Mouse (Mus musculus): ENCODE data around the gene Sorbs1.

Sorbs1 gene

DNA sequence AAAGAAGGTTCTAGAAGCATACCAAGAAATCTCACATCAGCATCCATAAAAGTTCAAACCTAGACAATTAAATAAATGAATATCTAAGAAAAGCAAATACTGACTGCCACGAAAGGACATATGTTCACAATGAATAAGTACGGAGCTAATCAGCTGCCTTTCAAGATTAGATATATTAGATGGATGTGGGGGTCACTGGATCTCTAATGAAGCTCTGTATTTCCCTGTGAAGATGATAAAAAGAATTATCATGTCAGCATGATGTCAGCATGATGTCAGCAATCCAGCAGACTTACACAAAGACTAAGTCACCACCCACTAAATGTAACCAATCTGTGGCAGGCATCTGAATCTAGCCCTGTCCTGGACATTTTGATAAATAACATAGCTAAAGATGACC is 77.8 kb downstream of the Sorbs1 start:
- no peak for DNase-seq

- DNase-seq: no peak
Measured at GRCm38 (mm10) chr19:40435045-40435444, 78.5 kb downstream of the Sorbs1 start.

DNA sequence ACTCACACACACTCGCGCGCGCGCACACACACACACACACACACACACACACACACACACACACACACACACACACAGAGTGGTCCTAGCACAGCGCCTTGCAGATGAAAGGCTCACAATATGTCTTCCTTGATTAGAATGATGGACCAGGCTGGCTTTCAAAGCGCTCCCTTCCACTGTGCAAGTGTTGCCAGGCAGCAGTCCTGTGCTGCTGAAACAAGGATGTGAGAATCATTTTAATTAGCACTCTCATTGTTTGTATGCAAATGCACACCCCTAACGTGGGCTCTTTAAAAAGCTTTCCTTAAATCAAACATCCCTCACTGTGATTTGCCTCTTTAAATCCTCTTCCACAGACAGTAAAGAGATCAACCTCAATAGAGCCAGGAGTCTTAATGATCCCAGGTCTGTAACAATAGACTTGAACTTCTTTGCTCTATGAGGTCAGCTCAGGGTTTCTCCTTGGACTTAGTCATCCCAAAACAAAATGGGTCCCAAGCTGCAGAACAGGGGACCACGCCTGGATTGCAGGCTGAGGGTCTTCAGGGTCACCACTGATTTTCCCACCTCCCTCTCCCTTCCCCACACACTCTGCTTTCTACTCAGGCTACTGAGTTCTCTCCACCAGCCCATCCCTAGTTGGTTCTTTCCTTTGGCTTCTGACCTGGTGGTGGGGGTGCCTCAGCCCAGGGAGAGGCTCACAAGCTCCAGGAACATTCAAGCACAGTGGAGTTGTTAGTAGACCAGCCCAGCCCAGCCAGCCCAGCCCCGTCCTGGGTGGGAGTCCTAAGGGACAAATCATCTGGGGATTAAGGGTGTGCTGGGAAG is 79.3 kb downstream of the Sorbs1 start:
- DNase-seq: no peak

DNA sequence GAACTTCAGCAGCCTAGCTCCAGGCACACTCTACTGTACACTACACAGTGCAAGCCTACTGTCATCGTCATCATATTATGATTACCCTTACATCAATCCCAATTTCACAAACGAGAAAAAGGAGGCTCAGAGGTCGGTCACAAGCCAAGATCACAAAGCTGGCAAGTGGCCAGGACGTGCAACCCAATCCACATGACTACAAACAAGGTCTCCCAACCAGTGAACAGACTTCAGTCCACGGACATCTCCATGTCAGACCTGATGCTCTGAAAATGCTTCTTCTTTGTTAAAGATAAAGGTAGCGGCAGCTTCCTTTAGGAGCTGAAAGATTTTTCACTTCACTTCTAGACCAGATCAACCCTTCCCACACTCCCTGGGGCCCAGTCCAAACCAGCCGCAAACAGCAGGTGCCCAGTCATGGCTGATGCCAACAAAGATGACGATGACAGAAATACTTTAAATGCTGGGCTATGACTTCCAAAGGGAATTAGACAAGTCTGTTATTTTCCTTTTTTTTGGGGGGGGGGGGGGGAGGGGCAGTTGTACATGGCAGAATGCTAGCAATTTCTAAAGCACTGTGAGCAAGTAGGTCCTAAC is 80.2 kb downstream of the Sorbs1 start:
- no peak for DNase-seq

- DNase-seq: no peak
Measured at GRCm38 (mm10) chr19:40431969-40432368, 81.6 kb downstream of the Sorbs1 start.

GRCm38 (mm10) chr19:40429572-40429971 is 84.0 kb downstream of the Sorbs1 start:
- no peak for DNase-seq

- DNase-seq: no peak
Measured at GRCm38 (mm10) chr19:40429169-40429568, 84.4 kb downstream of the Sorbs1 start.

DNA sequence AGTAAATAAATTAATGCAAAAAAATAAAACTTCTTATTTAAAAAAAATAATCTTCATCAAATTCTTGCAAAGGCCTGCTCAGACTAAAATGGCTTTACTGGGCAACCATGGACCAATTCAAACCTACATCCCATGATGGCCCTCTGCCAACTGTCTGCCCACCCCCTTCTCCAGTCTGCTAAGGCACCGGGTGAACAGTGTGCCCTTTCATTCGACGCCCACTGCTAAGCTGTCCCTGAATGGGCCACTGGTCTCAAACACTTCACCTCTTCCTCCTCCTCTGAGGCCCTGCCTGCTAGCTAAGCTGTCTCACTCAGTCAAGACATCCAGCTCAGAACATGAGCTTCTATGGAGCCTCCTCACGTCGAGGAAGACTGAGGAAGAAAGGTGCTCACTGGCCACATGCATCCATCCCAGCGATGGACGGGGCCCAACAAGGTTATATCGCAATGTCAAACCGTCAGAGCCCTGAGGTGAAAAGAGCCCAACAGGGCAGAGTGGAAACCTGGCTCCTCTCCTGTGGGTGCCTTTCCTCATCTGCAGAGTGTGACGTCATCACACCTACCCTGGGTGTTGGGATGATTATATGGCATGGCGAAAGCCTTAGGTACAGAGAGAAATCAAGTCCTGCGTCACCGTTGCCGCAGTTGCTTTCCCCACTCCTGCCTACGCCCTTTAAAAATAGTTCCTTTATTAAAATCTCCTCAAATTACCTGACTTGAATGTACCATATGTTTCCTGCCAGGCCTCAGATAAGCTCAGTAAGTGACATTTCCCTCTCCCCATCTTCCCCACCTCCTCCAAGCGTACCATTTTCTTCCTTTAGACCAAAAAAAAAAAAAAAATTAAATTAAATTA is 87.2 kb downstream of the Sorbs1 start:
- no peak for DNase-seq

DNA sequence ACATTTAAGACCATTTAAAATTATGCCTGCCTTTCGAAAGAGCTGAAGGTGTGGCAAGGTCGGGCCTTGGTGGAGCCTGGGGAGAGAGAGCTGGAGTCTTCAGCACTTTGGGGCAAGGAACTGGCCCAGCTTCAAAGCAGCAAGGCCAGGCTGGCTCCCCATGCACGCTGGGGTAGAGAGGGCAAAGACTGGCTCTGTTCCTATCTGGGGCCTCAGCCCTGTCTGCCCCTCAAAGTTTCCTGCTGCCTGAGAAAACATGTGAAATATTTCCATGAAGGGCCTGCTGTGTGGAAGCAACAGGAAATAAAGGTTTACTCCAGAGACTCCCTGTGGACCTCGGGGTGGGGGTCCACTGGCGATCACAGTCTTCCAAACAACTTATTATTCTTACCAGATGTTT is 88.3 kb downstream of the Sorbs1 start:
- no peak for DNase-seq

DNA sequence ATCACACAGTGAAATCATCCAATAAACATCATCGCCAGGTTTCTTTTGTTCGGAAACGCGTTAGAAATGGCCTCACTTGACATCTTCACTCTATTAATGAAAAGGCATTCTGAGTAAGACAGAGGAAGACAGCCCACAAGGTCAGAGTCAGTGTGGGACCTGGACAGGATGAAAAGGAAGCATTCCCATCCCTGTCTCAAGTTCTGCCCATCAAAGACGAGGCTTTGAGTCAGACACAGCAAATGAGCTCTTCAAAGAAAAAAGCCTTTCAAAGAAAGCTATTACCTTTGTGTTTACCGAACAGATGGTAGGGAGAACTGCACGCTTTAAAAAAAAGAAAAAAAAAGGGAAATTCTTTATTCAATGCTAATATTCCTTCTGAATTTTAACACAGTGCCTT is 92.5 kb downstream of the Sorbs1 start:
- DNase-seq: no peak

GRCm38 (mm10) chr19:40419315-40419714 is 94.3 kb downstream of the Sorbs1 start:
- DNase-seq: no peak

- no peak for DNase-seq
Measured at GRCm38 (mm10) chr19:40417155-40417821, 96.3 kb downstream of the Sorbs1 start.

GRCm38 (mm10) chr19:40415725-40416124 is 97.9 kb downstream of the Sorbs1 start:
- DNase-seq: no peak

- DNase-seq: peak; percentile 84 to 87
Measured at GRCm38 (mm10) chr19:40414798-40415475, 98.6 kb downstream of the Sorbs1 start.

DNA sequence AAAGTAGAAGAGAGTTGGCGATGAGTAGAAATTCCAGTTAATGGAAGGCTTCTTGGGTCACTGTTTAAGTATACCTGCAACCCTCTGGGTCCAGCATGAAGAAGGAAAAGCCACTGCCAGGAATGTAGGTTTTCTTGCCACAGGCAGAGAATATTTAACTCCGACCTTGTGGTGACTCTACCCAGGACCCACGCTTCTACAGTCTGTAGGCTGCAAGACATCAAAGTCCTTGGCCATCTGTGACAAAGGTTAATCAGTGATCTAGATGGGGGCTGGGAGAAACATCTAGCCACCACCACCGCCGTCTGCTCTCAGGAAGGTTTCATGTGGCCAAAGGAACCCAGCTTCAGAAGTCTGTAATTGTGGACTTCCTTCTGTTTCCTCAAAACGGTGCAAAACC is 99.2 kb downstream of the Sorbs1 start:
- DNase-seq: peak; percentile 84 to 94

DNA sequence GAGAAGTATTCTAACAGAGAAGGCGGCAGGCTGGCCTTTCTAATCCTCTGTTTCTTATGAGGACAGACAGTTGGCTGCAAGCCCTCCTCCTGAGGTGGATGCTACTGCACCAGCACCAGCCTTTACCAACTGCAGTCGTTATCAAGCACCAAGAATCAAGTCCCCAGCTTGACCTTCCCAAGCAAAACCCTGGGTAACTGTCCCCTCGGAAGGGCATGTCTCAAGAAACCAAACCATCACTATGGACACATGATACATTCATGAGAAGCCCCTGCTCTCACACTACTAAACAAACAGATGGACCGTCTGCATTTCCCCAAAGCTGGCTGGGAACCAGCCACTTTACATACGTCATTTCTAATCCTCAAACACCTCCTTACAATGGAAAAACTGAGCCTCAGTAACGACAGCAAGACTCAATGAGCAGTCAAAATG is 102.2 kb downstream of the Sorbs1 start:
- DNase-seq: no peak

- no peak for DNase-seq
Measured at GRCm38 (mm10) chr19:40410511-40410910, 103.1 kb downstream of the Sorbs1 start.

GRCm38 (mm10) chr19:40410109-40410508 is 103.5 kb downstream of the Sorbs1 start:
- no peak for DNase-seq

DNA sequence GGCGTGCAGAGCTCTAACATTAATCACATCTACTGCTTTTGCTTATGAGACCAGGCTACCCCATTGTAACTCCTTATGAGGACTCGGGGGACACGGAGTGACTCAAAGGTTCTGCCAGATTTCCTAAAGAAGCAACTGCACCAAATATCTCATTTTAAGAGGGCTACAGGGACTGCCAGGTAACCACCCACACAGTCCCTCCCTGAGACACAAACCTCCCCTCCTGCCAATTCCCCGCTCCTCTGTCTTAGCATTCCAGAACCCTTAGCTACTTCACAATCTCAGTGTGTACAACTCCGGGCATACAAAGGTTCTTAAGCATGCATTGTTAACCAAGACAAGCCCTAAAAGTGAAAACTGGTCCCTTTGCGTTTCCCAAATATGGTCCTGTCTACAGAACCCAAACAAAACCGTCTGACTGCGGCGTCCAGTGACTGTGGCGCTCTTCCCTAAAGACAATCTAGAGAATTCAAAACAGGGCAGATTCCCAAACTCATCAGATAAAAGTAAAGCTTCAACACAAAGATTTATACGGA is 104.0 kb downstream of the Sorbs1 start:
- no peak for DNase-seq

DNA sequence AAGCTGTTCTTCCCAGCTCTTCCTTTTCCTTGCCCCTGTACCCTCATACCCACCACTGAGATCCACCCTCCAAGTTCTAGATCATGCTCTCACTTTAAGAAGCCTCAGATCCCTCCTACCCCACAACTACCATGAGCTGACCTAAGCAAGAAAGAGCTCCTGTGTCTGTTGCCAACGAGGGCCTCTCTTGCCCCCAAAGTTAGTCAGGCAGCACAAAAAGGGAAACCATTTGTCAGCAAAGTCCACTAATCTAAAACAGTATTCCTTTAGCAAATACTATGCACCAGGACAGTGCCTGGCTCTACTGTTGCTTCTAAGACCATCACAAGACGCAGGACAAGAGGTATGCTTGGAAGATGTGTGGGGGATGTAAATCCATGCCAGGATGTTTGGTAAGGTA is 106.4 kb downstream of the Sorbs1 start:
- peak; percentile 44 to 71 for DNase-seq

DNA sequence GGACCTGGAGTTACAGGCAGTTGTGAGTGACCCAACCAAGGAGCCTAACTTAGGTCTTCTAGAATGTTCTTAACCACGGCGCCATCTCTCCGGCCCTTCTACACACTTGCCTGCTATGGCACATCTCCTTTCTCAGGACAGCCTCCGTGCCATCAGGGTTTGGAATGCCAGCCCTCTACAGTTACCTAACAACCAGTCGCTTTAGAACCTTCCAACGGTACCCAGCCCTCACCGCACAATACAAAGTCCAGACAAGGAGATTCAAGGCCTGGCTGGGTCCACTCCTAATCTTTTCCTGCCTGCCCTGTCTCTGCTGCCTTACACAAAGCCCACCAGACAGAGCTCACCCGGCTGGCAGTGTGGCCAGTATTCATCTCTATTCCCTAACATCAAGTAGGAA is 106.9 kb downstream of the Sorbs1 start:
- DNase-seq: peak; percentile 49 to 57

DNA sequence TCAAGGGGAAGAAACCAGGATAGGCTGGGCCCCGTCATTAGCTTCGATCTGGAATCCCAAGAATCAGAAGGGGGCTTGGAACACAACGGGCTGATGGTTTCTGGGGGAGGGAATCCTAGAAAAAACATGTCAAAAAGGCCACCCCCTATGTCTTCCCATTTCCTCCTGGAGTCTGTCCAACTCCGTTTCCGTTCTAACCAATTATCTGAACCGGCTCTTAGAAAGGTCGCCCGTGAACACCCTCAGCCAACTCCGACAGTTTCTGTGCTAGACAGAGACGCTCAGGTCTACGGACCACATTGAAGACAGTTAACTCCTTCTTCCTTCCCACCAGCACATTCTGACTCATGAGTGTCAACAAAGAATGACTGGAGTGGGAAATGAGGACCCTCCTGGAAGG is 107.8 kb downstream of the Sorbs1 start:
- DNase-seq: peak; percentile 48 to 50
